Mouse (Mus musculus) 3T3-L1 (cell line): ENCODE measurements around the gene Wdr62.

ENCODE experiments used
- DNase-seq: peaks from one replicate; pipeline ENCODE4 v3.0.0-alpha.2; 2015; ENCODE audit warnings: low read depth, low spot score

Gene Wdr62

GRCm38 (mm10) chr7:30279951-30280669, at the start of gene Wdr62, which contains the start of gene Thap8:
TSS of gene Wdr62 (minus strand) at chr7:30280419.
TSS of gene Thap8 (plus strand) at chr7:30280094.
- peak; percentile 95 for DNase-seq

DNA sequence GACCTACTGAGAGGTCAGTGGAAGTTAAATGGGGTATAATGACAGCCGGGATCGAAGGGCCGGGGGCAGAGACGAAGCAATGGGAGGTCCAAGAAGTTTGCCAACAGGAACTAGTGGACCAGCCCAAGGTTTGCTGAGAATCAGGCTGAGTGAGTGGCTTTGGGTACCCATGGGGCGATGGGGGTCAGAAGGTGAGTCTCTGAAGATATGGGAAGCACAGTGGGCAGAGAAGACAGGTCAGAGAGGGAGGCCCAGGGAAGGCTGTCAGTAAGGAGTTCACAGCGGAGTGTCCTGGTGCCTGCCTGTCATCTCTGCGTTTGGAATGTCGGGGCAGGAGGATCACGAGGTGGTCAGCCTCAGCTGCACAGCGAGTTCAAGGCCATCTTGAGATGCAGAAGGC, 48.2 kb upstream of the Wdr62 start:
- DNase-seq, result no peak

GRCm38 (mm10) chr7:30327140-30327539, 46.9 kb upstream of the Wdr62 start:
- DNase-seq, result no peak

- DNase-seq, result no peak
Observed at GRCm38 (mm10) chr7:30326427-30326826, 46.2 kb upstream of the Wdr62 start.

- peak; percentile 62 for DNase-seq
Observed at GRCm38 (mm10) chr7:30325364-30325763, 45.1 kb upstream of the Wdr62 start.

GRCm38 (mm10) chr7:30324300-30324944, 44.2 kb upstream of the Wdr62 start:
- no peak for DNase-seq

GRCm38 (mm10) chr7:30323795-30324194, 43.6 kb upstream of the Wdr62 start, which contains the start of gene Sdhaf1:
TSS of gene Sdhaf1 (minus strand) at chr7:30323895.
- no peak for DNase-seq

GRCm38 (mm10) chr7:30322865-30323264, 42.6 kb upstream of the Wdr62 start:
- DNase-seq, result peak; percentile 29

DNA sequence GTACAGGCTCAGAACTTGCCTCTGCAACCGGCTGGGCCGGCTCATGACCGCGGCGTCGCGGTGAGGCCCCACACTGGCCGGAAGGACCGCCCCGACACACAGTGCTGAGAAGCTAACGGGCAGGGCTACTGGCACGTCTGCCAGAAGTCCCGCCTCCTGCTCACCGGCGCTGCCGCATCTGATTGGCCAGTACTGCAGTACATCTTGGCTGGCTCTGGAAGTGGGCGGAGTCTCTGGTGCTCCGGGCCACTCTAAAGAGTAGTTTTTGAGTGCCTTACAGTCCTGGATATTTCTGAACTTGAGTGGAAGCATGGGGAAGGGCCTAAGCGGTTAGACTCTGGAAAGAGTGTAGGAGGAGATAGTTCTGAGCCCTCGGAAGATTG, 42.1 kb upstream of the Wdr62 start:
- peak; percentile 96 for DNase-seq

DNA sequence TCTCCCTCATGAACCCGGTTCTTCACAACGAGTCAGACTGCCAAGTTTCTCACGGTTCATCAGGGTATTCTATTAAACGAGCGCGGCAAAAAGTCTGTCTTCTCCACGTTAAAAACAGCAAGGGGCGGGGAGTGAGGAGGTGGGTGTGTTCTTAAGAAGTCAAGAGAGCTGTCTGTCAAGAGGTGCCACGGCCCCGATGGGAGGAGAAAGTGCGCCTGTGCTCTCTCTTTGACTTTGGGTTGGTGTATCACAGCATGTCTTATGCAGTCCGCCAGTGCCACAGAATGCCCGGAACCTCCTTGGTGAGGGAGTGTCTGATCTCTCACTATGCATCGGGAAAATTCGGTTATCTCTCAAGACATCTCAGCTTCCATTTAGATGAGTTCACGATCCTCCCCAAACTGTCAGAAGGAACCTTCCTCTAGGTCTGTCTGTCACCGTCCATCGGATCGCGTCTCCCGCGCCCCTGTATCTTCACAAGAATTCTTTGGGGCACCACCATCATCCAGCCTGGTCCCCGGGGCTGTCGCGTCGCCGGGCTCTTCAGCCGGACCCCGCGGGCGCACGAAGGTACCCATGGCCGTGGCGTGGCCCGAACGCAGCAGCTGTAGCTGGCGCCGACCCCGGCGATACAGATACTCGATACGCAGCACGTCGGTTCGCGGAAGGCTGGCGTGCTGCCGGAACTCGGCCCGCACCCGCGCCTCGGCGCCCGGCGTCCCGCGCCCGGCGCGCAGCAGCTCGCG, 41.5 kb upstream of the Wdr62 start, which contains the start of gene E130208F15Rik:
Gene E130208F15Rik, plus strand, starts transcription at position 202 of the 746 bp plus-strand sequence.
- peak; percentile 85 for DNase-seq

GRCm38 (mm10) chr7:30320946-30321345, 40.7 kb upstream of the Wdr62 start:
- no peak for DNase-seq

DNA sequence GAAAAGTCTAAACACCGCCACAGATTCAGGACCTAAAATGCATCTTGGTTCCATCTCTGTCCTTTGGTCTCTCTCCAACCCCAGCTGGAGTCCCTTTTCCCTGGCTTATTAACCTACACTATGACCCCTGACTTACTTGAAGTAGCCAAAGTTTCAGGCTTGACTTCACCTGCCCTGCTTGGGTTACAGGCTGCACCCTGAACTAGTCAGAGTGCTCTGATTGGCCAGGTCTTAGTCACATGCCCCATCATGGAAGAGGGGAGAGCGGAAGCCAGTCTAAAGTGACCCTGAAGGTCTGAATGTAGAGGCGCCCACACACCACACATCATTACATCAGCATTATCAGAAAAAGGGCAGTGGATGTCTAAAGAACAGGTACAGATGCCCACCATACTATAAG, 37.9 kb upstream of the Wdr62 start:
- DNase-seq, result no peak

DNA sequence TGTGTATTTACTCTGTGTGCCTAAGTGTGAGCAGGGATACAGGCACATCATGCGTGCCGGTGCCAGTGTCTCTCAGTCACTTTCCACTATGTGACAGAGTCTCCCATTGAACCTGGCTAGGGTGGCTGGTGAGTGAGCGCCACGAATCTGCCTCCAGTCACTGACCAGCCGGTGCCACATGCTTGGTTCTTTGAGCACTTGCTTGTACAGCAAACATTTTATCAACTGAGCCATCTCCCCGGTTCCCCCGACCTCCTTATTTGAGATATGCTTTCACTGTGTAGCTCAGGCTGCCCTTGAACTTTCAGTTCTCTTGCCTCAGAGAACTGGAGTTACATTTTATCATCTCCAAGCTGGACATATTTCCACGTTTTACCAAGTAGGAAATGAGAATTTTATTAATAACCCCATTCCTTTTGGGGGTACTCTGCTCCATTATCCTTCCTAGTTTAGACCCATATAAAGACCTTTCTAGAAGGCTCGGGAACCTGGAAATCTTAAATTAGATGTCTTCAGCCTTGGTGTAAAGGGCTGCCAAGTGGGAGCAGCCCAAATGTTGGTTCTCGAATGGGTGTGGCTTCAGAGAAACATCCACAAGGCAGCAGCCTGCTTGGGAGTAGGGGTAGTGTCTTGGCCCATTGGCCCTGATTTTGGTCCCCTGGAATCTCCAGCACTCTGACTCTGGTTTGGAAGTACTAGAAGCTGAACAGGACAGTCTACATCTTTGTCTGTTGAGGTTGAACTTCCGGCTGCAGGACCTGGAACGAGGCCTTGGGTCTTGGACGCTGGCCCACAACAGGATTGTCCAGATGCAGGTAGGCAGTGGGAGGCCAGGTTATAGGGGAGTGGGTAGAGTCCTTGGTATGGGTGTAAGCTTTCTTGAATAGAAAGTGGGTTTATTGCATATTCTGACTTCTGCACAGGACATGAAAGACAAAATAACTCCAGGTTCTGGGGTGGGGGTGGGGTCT, 35.6 kb upstream of the Wdr62 start:
- no peak for DNase-seq

DNA sequence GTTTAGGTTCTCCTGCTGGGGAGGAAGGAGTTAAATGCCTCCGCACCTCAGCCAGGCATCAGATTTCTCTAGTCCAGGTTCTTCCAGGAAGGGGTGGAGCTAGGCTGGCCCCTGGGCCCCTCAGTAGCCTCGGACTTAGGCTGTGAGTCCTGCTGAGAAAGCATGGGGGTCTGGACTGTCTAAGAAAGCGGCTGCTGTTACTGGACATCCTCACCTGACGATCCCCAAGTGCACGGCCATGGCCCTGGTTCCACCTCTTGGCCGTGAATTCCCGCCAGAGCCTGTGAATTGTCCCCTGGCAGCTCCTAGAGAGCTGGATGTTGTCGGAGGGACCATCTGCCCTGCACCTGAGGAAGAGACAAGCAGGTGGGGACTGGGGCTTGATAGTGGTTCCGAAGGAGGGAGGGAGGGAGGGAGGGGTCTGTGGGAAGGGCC, 34.5 kb upstream of the Wdr62 start, which contains the start of gene Syne4:
Gene Syne4, plus strand, starts transcription at position 87 of the 435 bp plus-strand sequence.
- DNase-seq, result no peak

DNA sequence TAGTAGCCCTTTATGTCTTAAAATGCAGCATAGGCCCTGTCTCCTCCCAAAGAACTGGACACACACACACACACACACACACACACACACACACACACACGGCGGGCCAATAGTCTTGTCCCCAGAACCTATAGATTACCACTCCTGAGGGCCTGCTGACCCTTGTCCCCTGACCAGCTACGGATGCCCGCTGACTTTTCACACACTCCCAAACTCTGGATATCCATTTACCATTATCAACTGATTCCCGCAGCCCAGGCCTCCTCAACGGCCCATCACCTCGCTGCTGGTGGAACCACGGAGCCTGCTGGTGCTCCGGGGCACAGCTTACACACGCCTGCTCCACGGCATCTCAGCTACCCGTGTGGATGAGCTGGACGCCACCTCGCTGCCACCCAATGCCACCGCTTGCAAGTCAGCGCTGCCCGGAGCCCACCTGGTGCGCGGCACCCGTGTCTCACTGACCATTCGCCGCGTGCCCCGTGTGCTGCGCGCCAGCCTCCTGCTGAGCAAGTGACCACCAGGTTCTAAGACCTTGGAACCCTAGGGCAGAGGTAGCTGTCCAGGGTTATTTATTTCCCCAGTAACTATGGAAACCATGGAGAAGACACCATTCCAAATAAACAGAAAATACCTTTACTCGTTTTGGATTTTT, 33.6 kb upstream of the Wdr62 start:
- DNase-seq, result no peak

- no peak for DNase-seq
Observed at GRCm38 (mm10) chr7:30310136-30310535, 29.9 kb upstream of the Wdr62 start.

GRCm38 (mm10) chr7:30309395-30310129, 29.3 kb upstream of the Wdr62 start:
- no peak for DNase-seq

DNA sequence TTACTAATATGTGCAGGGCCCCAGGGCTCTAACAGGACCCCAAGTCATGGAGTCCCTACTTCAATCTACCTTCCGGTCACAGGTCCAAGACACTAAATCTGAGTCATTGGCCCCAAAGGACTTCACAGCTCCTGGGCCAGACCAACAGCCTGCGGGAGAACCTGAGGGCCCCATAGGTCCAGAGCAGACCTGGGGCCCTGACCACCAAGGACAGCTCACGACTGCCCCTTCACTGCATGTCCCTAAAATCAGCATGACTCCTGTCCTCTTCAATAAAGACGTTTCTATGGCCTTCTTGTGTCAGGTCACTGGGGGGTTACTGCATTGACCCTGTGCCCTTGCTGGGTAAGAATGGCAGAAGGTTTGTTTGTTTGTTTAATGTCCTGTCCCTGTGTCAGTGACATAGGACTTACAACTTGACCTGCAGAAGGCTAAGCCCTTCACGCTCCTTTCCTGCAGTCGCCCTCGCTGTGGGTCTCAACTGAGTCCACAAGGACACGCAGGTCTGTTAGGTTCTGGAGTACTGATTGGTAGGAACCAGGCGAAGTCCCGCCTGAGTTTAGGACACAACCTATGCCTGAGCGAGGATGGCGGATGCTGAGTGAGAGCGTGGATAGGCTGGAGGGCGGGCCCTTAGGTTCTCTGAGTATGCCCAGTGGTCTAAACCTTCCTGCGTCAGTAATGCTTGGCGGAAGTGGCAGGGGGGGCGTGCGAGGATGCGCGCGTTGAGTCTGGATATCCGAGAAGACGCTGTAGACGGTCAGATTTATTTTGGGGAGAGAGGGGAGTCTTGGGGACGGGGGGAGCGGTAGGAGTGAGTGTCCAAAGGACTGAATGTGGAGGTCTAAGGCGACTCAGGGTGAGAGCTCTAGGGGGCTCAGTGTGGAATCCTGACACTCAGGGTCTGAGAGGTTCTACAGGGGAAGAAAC, 28.1 kb upstream of the Wdr62 start, which contains the start of gene Alkbh6:
Gene Alkbh6, plus strand, starts transcription at position 642 of the 930 bp plus-strand sequence.
- peak; percentile 97 for DNase-seq
